Mouse (Mus musculus) layer of hippocampus, adult 2 months (tissue): ENCODE data around the gene Mab21l2. TPM values are rescaled to one million over a fixed set of nuclear protein-coding genes. Genes with fewer than 3 reads are reported as not detected.

Source experiments
- DNase-seq, 2 experiments: peaks; one replicate each; pipeline ENCODE4 v3.0.0; 2022; ENCODE audit warnings: low spot score in 2 of 2
- H3K27ac ChIP-seq: fragments of 200-600 bp; 2 replicates; pipeline ENCODE4 v1.8.1; 2022
- H3K4me3 ChIP-seq: fragments of 200-600 bp; 2 replicates; pipeline ENCODE4 v1.8.1; 2022; ENCODE audit warnings: mild to moderate bottlenecking
- CTCF ChIP-seq: fragments of 200-600 bp; conservative IDR thresholded peaks from 2 replicates; pipeline ENCODE4 v1.8.1; 2022; ENCODE audit warnings: antibody characterized with exemption, mild to moderate bottlenecking, moderate library complexity
- total RNA-seq, 2 experiments: library from RNA; stranded (reverse); gene quantifications; 2 replicates each; pipeline ENCODE4 v1.2.3; 2021

Mab21l2 gene
- total RNA-seq, 2 experiments from 2014 or later: not detected

GRCm38 (mm10) chr3:86522880-86523505, 25.4 kb downstream of the Mab21l2 start:
- Histone ChIP-seq H3K4me3 (no peak overlapping the region), H3K27ac (no peak overlapping the region)
- TF ChIP-seq CTCF: no peak
- no peak for DNase-seq

GRCm38 (mm10) chr3:86518506-86519109, 29.8 kb downstream of the Mab21l2 start:
- no peak for TF ChIP-seq CTCF
- Histone ChIP-seq H3K4me3 (no peak overlapping the region), H3K27ac (no peak overlapping the region)
- DNase-seq: no peak

- no peak for TF ChIP-seq CTCF
- no peak for DNase-seq
- no peak overlapping the region for H3K27ac ChIP-seq
- no peak overlapping the region for H3K4me3 ChIP-seq
These were observed 47.8 kb downstream of the Mab21l2 start for GRCm38 (mm10) chr3:86500586-86500985.
